Mouse (Mus musculus) monocyte, adult 5-6 weeks (primary cell): Measurements from ENCODE around the gene Cope. TPM values are rescaled to one million over a fixed set of nuclear protein-coding genes. Genes with fewer than 3 reads are reported as not detected.

Experiments used
- total RNA-seq: library from RNA; stranded (forward); fragments of 200-1000, 200-491, 200-594 nt; gene quantifications from 3 replicates; pipeline ENCODE4 v1.2.3, GENCODE M21; 2017

The Cope gene
- total RNA-seq, 1 experiment from 2014 or later, result 108 TPM

Other genes starting within 250 kb of the Cope start
- 3.2 to 3.9 TPM in 2 of 3 replicates, not detected in the other for gene Tm6sf2, start 229.6 kb upstream of the Cope start, total RNA-seq
- gene Hapln4, start 219.1 kb upstream of the Cope start, total RNA-seq, result not detected in 3 replicates
- gene Ncan, start 181.6 kb upstream of the Cope start, total RNA-seq, result not detected in 3 replicates
- gene Nr2c2ap, start 171.2 kb upstream of the Cope start, total RNA-seq, result 6.0 to 12.0 TPM (median 11.1 TPM) in 3 replicates
- gene Rfxank, start 163.4 kb upstream of the Cope start, total RNA-seq, result 12.5 to 17.9 TPM (median 17.8 TPM) in 3 replicates
- gene Borcs8, start 163.0 kb upstream of the Cope start, total RNA-seq, result 60.6 to 63.2 TPM (median 61.3 TPM) in 3 replicates
- 0.78 to 1.5 TPM in 2 of 3 replicates, not detected in the other for gene Mef2b, start 162.8 kb upstream of the Cope start, total RNA-seq
- 4.2 to 14.5 TPM (median 9.0 TPM) in 3 replicates for gene Tmem161a, start 130.2 kb upstream of the Cope start, total RNA-seq
- gene Slc25a42, start 90.2 kb upstream of the Cope start, total RNA-seq, result 0.32 to 1.4 TPM in 2 of 3 replicates, not detected in the other
- 14.0 to 47.5 TPM (median 21.6 TPM) in 3 replicates for gene Sugp2, start 68.3 kb upstream of the Cope start, total RNA-seq
- 1.7 to 8.4 TPM (median 2.9 TPM) in 3 replicates for gene Armc6, start 68.1 kb upstream of the Cope start, total RNA-seq
- gene Homer3, start 19.7 kb upstream of the Cope start, total RNA-seq, result 2.0 to 3.7 TPM (median 3.4 TPM) in 3 replicates
- 74.6 to 94.0 TPM (median 75.3 TPM) in 3 replicates for gene Ddx49, start within 50 bp of the Cope start, total RNA-seq
- not detected in 3 replicates for gene Cers1, start 13.3 kb downstream of the Cope start, total RNA-seq
- not detected in 3 replicates for gene Gdf1, start 27.3 kb downstream of the Cope start, total RNA-seq
- gene Upf1, start 50.8 kb downstream of the Cope start, total RNA-seq, result 21.5 to 44.5 TPM (median 27.6 TPM) in 3 replicates
- 0.11 to 4.1 TPM (median 0.19 TPM) in 3 replicates for gene Comp, start 71.0 kb downstream of the Cope start, total RNA-seq
- 1.8 to 7.0 TPM (median 6.5 TPM) in 3 replicates for gene Crtc1, start 137.1 kb downstream of the Cope start, total RNA-seq
- gene Klhl26, start 174.4 kb downstream of the Cope start, total RNA-seq, result 3.3 to 8.3 TPM (median 3.4 TPM) in 3 replicates
- gene Tmem59l, start 184.8 kb downstream of the Cope start, total RNA-seq, result not detected in 3 replicates
- not detected in 3 replicates for gene Crlf1, start 190.6 kb downstream of the Cope start, total RNA-seq
- 16.6 to 32.7 TPM (median 26.1 TPM) in 3 replicates for gene Rex1bd, start 204.2 kb downstream of the Cope start, total RNA-seq
- gene Uba52, start 208.3 kb downstream of the Cope start, total RNA-seq, result 1,178 to 1,886 TPM (median 1,315 TPM) in 3 replicates
- gene Fkbp8, start 225.2 kb downstream of the Cope start, total RNA-seq, result 147 to 174 TPM (median 173 TPM) in 3 replicates
- gene Kxd1, start 225.4 kb downstream of the Cope start, total RNA-seq, result 63.0 to 84.2 TPM (median 67.0 TPM) in 3 replicates
- gene Ell, start 236.9 kb downstream of the Cope start, total RNA-seq, result 13.9 to 16.9 TPM (median 15.1 TPM) in 3 replicates